Mouse (Mus musculus) embryonic facial prominence, embryonic 11.5 days (tissue): ENCODE measurements around the gene Metap1d. TPM values are rescaled to one million over a fixed set of nuclear protein-coding genes. Genes with fewer than 3 reads are reported as not detected.

Experiments used
- ATAC-seq: fragments of 200-750 bp; cut with Nextera tagmentation; replicated peaks from 2 replicates; pipeline ENCODE4 v1.8.0; 2017; ENCODE audit warnings: low read depth; ENCODE audit not compliant: insufficient number of reproducible peaks, low FRiP score, low TSS enrichment
- DNase-seq: peaks from one replicate; pipeline ENCODE4 v3.0.0-alpha.2; 2015; ENCODE audit warnings: low spot score
- H3K27ac ChIP-seq: fragments of 300-500 bp; sonication (generic); replicated peaks from 2 replicates; pipeline ENCODE4 v1.5.1; 2014; ENCODE audit warnings: mild to moderate bottlenecking, low read depth, low read length, control low read depth
- H3K27me3 ChIP-seq: fragments of 300-500 bp; sonication (generic); 2 replicates; pipeline ENCODE4 v1.6.1; 2014; ENCODE audit warnings: mild to moderate bottlenecking, low read length, moderate library complexity, mixed read lengths; ENCODE audit not compliant: control insufficient read depth, insufficient read depth
- H3K36me3 ChIP-seq: fragments of 300-500 bp; sonication (generic); replicated peaks from 2 replicates; pipeline ENCODE4 v1.6.1; 2014; ENCODE audit warnings: low read depth, mild to moderate bottlenecking, low read length, moderate library complexity, mixed read lengths; ENCODE audit not compliant: control insufficient read depth, insufficient read depth
- H3K4me1 ChIP-seq: fragments of 300-500 bp; sonication (generic); 2 replicates; pipeline ENCODE4 v1.6.1; 2014; ENCODE audit warnings: low read length, mixed read lengths; ENCODE audit not compliant: control insufficient read depth, insufficient read depth
- H3K4me2 ChIP-seq: fragments of 300-500 bp; sonication (generic); 2 replicates; pipeline ENCODE4 v1.6.1; 2014; ENCODE audit warnings: low read depth, mild to moderate bottlenecking, control low read depth, low read length, moderate library complexity
- H3K4me3 ChIP-seq: fragments of 300-500 bp; sonication (generic); 2 replicates; pipeline ENCODE4 v1.5.1; 2014; ENCODE audit warnings: low read depth, low read length, control low read depth
- H3K9ac ChIP-seq: fragments of 300-500 bp; sonication (generic); replicated peaks from 2 replicates; pipeline ENCODE4 v1.6.1; 2014; ENCODE audit warnings: mild to moderate bottlenecking, control low read depth, low read length
- H3K9me3 ChIP-seq: fragments of 300-500 bp; sonication (generic); replicated peaks from 2 replicates; pipeline ENCODE4 v1.6.1; 2016; ENCODE audit warnings: mild to moderate bottlenecking, low read length, inconsistent platforms, mixed read lengths; ENCODE audit not compliant: control insufficient read depth
- WGBS: fragments of 180-500 bp; shearing (Covaris S2); extraction: QIAGEN DNeasy Blood & Tissue Kit; methylation state at CpG from one replicate; pipeline ENCODE4 v1.1.7; 2014; 5-methylcytosine and 5-hydroxymethylcytosine counted together
- polyA plus RNA-seq: library from polyadenylated mRNA; unstranded; fragments of >200 nt; fragmentation: Nextera tagmentation; extraction: Ambion mirVana; gene quantifications from 2 replicates; pipeline ENCODE4 v1.2.1, GENCODE M21; 2014

The Metap1d gene
- polyA plus RNA-seq, 1 experiment from 2014 or later: 37.9 TPM

DNA sequence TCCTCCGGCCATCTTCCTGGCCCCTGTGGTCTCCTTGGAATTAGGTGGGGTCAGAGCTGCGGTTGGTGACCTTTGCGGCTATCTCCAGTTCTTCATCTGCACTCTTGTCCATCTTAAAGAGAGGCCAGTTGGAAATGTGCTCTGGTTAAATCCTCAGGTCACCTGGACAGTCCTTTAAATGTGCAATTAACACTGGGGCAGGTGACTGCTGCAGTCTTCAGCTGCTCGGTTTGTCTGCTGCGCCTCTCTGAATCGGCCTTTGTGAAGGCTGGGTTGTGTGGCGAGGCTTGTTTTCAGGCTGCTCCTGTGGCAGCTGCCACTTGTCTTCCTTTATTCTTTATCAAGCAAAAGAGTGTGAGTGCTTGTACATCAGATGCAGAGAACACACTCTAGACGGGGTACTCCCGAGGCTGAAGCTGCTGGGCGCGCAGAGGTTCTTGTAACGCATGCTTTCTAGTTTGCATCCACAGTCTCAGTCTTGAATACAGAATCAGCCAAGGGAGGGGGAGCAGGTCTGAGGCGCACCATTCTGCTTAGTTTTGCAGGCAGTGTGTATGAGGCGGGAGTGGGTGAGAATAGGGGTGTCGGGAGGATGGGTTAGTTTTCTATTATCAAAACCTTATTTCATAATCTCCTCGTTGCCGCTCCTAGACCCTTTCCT, 7.4 kb upstream of the Metap1d start:
- Histone ChIP-seq H3K9ac (no peak overlapping the region; the same call in 1 of the 2 replicates), H3K9me3 (no peaks in the 10 kb centered on the region), H3K27me3 (no peaks in the 10 kb centered on the region), H3K4me1 (no peaks in the 10 kb centered on the region), H3K36me3 (no peaks in the 10 kb centered on the region; the same call in 1 of the 2 replicates), H3K4me2 (no peak overlapping the region), H3K27ac (no peak overlapping the region), H3K4me3 (no peak overlapping the region)
- 52% methylated on average over 17 of the region's 17 CpGs for WGBS
- DNase-seq: no peak
- ATAC-seq: no peak

DNA sequence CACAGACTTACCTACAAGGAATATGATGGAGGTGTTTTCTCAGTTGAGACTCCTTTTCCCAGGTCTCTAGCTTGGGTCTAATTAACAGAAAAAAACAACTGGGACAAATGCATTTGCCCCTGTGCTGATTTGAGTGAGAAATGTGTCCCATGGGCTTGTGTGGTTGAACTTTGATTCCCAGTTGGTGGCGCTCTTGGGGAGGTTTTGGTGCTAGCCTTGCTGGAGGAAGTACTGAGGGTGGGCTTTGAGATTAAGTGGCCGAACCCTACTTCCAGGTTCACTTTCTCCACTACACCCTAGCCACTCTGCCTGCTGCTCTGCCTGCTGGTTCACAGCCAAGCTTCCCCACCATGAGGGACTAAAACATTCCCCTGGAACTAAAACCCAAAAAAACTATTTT, 3.5 kb upstream of the Metap1d start:
- Histone ChIP-seq H3K4me2 (no peak overlapping the region), H3K9me3 (no peaks in the 10 kb centered on the region), H3K27ac (no peak overlapping the region), H3K4me1 (no peaks in the 10 kb centered on the region), H3K9ac (no peak overlapping the region), H3K27me3 (no peaks in the 10 kb centered on the region), H3K4me3 (no peak overlapping the region), H3K36me3 (no peaks in the 10 kb centered on the region)
- no peak for DNase-seq
- WGBS: 26% methylated on average over 2 of the region's 2 CpGs
- no peak for ATAC-seq

- Histone ChIP-seq H3K4me2 (no peak overlapping the region), H3K9me3 (no peaks in the 10 kb centered on the region), H3K27me3 (no peaks in the 10 kb centered on the region), H3K36me3 (no peaks in the 10 kb centered on the region), H3K4me3 (no peak overlapping the region), H3K9ac (no peak overlapping the region), H3K27ac (no peak overlapping the region), H3K4me1 (no peaks in the 10 kb centered on the region)
- DNase-seq: no peak
- WGBS: 42% methylated on average over 5 of the region's 5 CpGs
- no peak for ATAC-seq
Observed at GRCm38 (mm10) chr2:71451761-71452160, 1.3 kb upstream of the Metap1d start.

- no peaks in the 10 kb centered on the region for H3K4me1 ChIP-seq
- H3K9ac ChIP-seq: no peak overlapping the region
- H3K27me3 ChIP-seq: no peaks in the 10 kb centered on the region
- no peaks in the 10 kb centered on the region for H3K36me3 ChIP-seq
- ATAC-seq (no peak), DNase-seq (no peak)
- peak overlapping the region; percentile 65 for H3K4me2 ChIP-seq
- peak overlapping the region; percentile 62 for H3K4me3 ChIP-seq
- no peaks in the 10 kb centered on the region for H3K9me3 ChIP-seq
- WGBS: 47% methylated on average over 4 of the region's 4 CpGs
- H3K27ac ChIP-seq: no peak overlapping the region
Observed at GRCm38 (mm10) chr2:71453917-71454260, 813 bp downstream of the Metap1d start.

GRCm38 (mm10) chr2:71458624-71459023, 5.5 kb downstream of the Metap1d start:
- H3K9ac ChIP-seq: no peak overlapping the region
- no peaks in the 10 kb centered on the region for H3K27me3 ChIP-seq
- ATAC-seq (no peak), DNase-seq (no peak)
- H3K27ac ChIP-seq: no peak overlapping the region
- WGBS: 36% methylated on average over 13 of the region's 13 CpGs
- no peak overlapping the region for H3K4me2 ChIP-seq
- H3K4me3 ChIP-seq: no peak overlapping the region
- H3K4me1 ChIP-seq: no peaks in the 10 kb centered on the region
- no peaks in the 10 kb centered on the region for H3K36me3 ChIP-seq
- H3K9me3 ChIP-seq: no peaks in the 10 kb centered on the region

DNA sequence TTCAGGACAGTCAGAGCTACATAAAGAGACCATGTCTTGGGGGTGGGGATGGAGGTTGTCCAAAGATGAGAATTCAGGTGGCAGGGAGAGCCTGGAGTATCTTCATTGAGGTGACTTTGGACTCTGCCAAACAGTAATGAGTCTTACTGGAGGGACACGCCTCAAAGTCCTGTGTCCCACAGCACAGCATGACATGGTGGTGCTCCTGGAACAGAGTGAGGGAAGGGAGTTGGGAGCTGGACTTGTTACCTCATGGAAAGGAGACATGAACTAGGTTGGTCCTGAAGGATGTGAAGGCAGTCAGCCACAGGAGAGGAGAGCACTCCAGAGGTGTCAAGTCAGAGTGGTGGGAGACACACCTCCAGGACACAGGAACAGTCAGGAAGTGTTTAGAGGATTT, 6.6 kb downstream of the Metap1d start:
- ATAC-seq (no peak), DNase-seq (no peak)
- WGBS: 96% methylated on average over 1 of the region's 1 CpGs
- Histone ChIP-seq H3K9me3 (no peaks in the 10 kb centered on the region), H3K27ac (no peak overlapping the region), H3K27me3 (no peaks in the 10 kb centered on the region), H3K4me1 (no peaks in the 10 kb centered on the region), H3K4me3 (no peak overlapping the region), H3K4me2 (no peak overlapping the region), H3K36me3 (no peaks in the 10 kb centered on the region), H3K9ac (no peak overlapping the region)

DNA sequence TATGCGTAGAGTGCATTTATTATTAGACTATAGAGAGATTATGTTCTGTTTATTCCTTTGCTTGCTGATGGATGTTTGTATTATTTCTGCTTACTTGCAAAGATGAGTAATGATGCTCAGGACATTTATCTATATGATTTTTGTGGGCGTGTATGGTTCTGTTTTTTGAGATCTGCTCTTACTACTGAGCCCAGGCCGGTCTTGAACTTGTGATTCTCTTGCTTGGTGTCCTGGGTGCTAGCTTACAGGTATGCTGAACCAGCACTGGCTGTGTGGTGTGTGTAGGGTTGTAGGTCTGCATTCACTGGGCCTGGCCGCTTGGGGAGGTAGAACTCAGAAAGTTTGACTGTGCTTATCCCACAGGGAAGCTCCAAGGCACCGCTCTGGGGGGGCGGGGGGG, 8.1 kb downstream of the Metap1d start:
- ATAC-seq: no peak
- no peak overlapping the region for H3K4me2 ChIP-seq
- no peak for DNase-seq
- H3K4me1 ChIP-seq: no peaks in the 10 kb centered on the region
- H3K9me3 ChIP-seq: no peaks in the 10 kb centered on the region
- H3K27me3 ChIP-seq: no peaks in the 10 kb centered on the region
- H3K9ac ChIP-seq: no peak overlapping the region
- H3K27ac ChIP-seq: no peak overlapping the region
- no peak overlapping the region for H3K4me3 ChIP-seq
- no peaks in the 10 kb centered on the region for H3K36me3 ChIP-seq
- 74% methylated on average over 5 of the region's 6 CpGs for WGBS

DNA sequence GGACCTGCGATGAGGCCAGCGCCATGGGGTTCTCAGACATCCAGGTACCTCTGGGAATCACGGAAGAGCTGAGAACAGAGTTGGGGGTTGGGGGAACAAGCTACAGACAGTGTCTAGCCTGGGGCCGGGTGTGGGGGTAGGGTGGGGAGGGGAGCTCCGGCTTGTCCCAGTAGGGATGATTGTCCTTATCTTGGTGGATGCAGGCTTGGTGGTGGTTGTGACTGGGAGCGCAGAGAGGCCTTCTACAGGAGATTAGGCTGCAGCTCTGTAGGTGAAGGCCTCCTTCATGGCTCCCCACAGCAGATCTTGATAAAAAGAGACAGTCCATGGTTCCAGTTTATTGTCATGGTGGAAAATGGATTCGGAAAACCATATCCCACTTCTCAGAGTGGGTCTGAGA, 8.5 kb downstream of the Metap1d start:
- Histone ChIP-seq H3K9me3 (no peaks in the 10 kb centered on the region), H3K27me3 (no peaks in the 10 kb centered on the region), H3K4me2 (no peak overlapping the region), H3K36me3 (no peaks in the 10 kb centered on the region), H3K9ac (no peak overlapping the region), H3K4me3 (no peak overlapping the region), H3K4me1 (no peaks in the 10 kb centered on the region), H3K27ac (no peak overlapping the region)
- ATAC-seq (no peak), DNase-seq (no peak)
- WGBS: 53% methylated on average over 7 of the region's 7 CpGs
